Mouse (Mus musculus): Measurements from ENCODE around the gene Mrvi1.

DNA sequence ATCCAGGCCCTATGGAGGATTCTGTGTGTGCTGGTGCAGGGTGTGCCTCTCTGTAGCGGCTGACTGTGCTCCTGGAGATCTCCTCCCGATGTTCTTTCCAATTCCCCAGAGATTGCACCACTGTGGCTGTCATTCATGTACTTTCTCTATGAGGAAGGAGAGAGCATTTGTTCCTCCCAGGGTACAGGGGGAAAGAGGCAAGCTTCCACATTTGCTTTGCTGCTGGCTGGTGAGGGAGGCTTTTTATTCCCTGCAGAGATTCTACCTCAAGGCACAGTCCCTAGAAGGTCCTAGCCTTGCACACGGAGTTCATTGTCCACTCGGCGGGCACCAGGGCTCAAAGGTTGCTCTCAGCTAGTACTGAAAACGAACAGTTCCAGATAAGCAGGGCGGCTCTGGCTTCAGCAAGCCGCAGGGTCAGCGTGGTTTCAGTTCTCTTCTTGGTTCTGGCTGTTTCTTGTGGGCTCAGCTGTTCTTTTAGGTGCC is 90.7 kb downstream of the Mrvi1 start:
- no peak for TF ChIP-seq CTCF (IDR thresholded peaks at IDR 0.05; ENCODE audit: borderline replicate concordance, insufficient read depth, low read depth, low read length)
- TF ChIP-seq POLR2A (IDR thresholded peaks at IDR 0.05; ENCODE audit: borderline replicate concordance, insufficient read depth, low read length): no peak
